25 mouse cellular contexts compared by ENCODE assay signal in genomic region chr10:61398125-61398524, GRCm38 (mm10). TPM values are rescaled to one million over a fixed set of nuclear protein-coding genes. Genes with fewer than 3 reads are reported as not detected.
DNase-seq lines count a peak whose midpoint lies in the region; ATAC-seq and TF ChIP-seq lines count a peak whose summit lies in the region.
"Had no signal": no experiment of that assay in that cellular context is flagged by ENCODE, and none has a peak within 500 bp of the region (broad histone marks: within the 10 kb centered on the region; RNA-seq: fewer than 3 reads in every experiment).

No protein-coding gene starts in this region.

- H3K9ac ChIP-seq in kidney, postnatal 0 days (ENCODE audit: low read depth, low read length) = 0 out of 2 replicates have a peak overlapping the region, but pooled peaks have one; percentile 35
- no peak overlapping the region for H3K9ac ChIP-seq in kidney, embryonic 16.5 days (replicated peaks; ENCODE audit: low read length)
- H3K9ac ChIP-seq: forebrain, embryonic 15.5 days; heart, embryonic 15.5 days; hindbrain, embryonic 15.5 days had no signal

- H3K9me3 ChIP-seq in kidney, postnatal 0 days (replicated peaks; ENCODE audit: low read length) = no peaks in the 10 kb centered on the region
- no peaks in the 10 kb centered on the region for H3K9me3 ChIP-seq in kidney, embryonic 16.5 days (ENCODE audit: low read length)
- H3K9me3 ChIP-seq in embryonic facial prominence, embryonic 10.5 days = no peaks in the 10 kb centered on the region
- H3K9me3 ChIP-seq: forebrain, embryonic 15.5 days; heart, embryonic 15.5 days; hindbrain, embryonic 15.5 days had no signal

- H3K4me1 ChIP-seq in kidney, postnatal 0 days (replicated peaks; ENCODE audit: insufficient read depth, low read length) = 0 out of 2 replicates have a peak, but pooled peaks cover 4% of the 10 kb centered on the region
- no peaks in the 10 kb centered on the region; the same call in 1 of the 2 replicates for H3K4me1 ChIP-seq in kidney, embryonic 16.5 days (ENCODE audit: insufficient read depth, low read length)
- H3K4me1 ChIP-seq in embryonic facial prominence, embryonic 10.5 days = peaks cover 10% of the 10 kb centered on the region
- H3K4me1 ChIP-seq: forebrain, embryonic 15.5 days had no signal

- H3K27me3 ChIP-seq in kidney, postnatal 0 days (ENCODE audit: insufficient read depth, low read length) = no peaks in the 10 kb centered on the region
- no peaks in the 10 kb centered on the region for H3K27me3 ChIP-seq in kidney, embryonic 16.5 days (ENCODE audit: insufficient read depth, low read length)
- H3K27me3 ChIP-seq in embryonic facial prominence, embryonic 10.5 days (replicated peaks; ENCODE audit: low read depth, poor library complexity, severe bottlenecking) = no peaks in the 10 kb centered on the region; the same call in 1 of the 2 replicates
- H3K27me3 ChIP-seq: forebrain, embryonic 15.5 days; hindbrain, embryonic 15.5 days had no signal

- 56% methylated on average over 3 of the region's 3 CpGs for WGBS in kidney, postnatal 0 days
- WGBS in kidney, embryonic 16.5 days = 51% methylated on average over 3 of the region's 3 CpGs
- WGBS in embryonic facial prominence, embryonic 10.5 days = 48% methylated on average over 3 of the region's 3 CpGs

- H3K4me3 ChIP-seq in gastrocnemius, adult 2 months = no peak overlapping the region
- H3K4me3 ChIP-seq in kidney, postnatal 0 days (replicated peaks; ENCODE audit: low read depth, low read length) = no peak overlapping the region
- no peak overlapping the region for H3K4me3 ChIP-seq in kidney, embryonic 16.5 days (ENCODE audit: low read length)
- no peak overlapping the region for H3K4me3 ChIP-seq in embryonic facial prominence, embryonic 10.5 days
- H3K4me3 ChIP-seq: forebrain, embryonic 15.5 days; heart, embryonic 15.5 days; hindbrain, embryonic 15.5 days had no signal

- H3K4me2 ChIP-seq in kidney, postnatal 0 days (ENCODE audit: low read length) = no peak overlapping the region
- H3K4me2 ChIP-seq in kidney, embryonic 16.5 days (replicated peaks; ENCODE audit: low read depth, low read length) = no peak overlapping the region
- H3K4me2 ChIP-seq: forebrain, embryonic 15.5 days; heart, embryonic 15.5 days; hindbrain, embryonic 15.5 days had no signal

- intact Hi-C loops in gastrocnemius, adult 2 months (cut with DNase I) = loop anchor here (2.0 kb wide), 1 partner anchor 35 kb away; no protein-coding TSS in a partner anchor
- intact Hi-C loops in gastrocnemius, postnatal 14 days (cut with DNase I; ENCODE audit: low total_unique reads) = no loop called here
- intact Hi-C loops in left cerebral cortex, postnatal 10 days (cut with DNase I) = loop anchor here (2.0 kb wide), 1 partner anchor 57 kb away; no protein-coding TSS in a partner anchor

- H3K36me3 ChIP-seq in kidney, postnatal 0 days (ENCODE audit: insufficient read depth, low read length) = no peaks in the 10 kb centered on the region
- no peaks in the 10 kb centered on the region for H3K36me3 ChIP-seq in kidney, embryonic 16.5 days (ENCODE audit: insufficient read depth, low read length)
- no peaks in the 10 kb centered on the region for H3K36me3 ChIP-seq in embryonic facial prominence, embryonic 10.5 days (replicated peaks)
- H3K36me3 ChIP-seq: forebrain, embryonic 15.5 days; heart, embryonic 15.5 days; hindbrain, embryonic 15.5 days had no signal

- ATAC-seq in kidney, postnatal 0 days (replicated peaks; ENCODE audit: low FRiP score, low read depth) = no peak
- no peak for ATAC-seq in kidney, embryonic 16.5 days (ENCODE audit: low FRiP score, low TSS enrichment)
- ATAC-seq: activated CD4-positive, CD25-positive, alpha-beta regulatory T cell, adult 4 months; CD4-positive, CD25-positive, alpha-beta regulatory T cell, adult 4 months; forebrain, embryonic 15.5 days; inflammation-experienced regulatory T-cells, adult 6 months; intestine, postnatal 0 days had no signal

- peak; percentile 5 for DNase-seq in gastrocnemius, adult 2 months
- DNase-seq in gastrocnemius, postnatal 14 days = no peak
- no peak for DNase-seq in kidney, postnatal 0 days (ENCODE audit: low spot score)
- no peak for DNase-seq in embryonic facial prominence, embryonic 10.5 days (ENCODE audit: low spot score)
- DNase-seq in testis, postnatal 10 days (ENCODE audit: low spot score) = no peak
- DNase-seq in left cerebral cortex, postnatal 10 days (ENCODE audit: extremely low spot score in 1 of 2, low spot score in 2 of 2) = no peak
- DNase-seq: adrenal gland, postnatal 14 days; B cell, adult 2 months; cerebellum, adult 18-20 months; cerebellum, adult 9-11 months; cerebellum, postnatal 36 days; gastrocnemius, postnatal 25 days; heart, postnatal 14 days had no signal

- no peak overlapping the region for H3K27ac ChIP-seq in gastrocnemius, adult 2 months
- H3K27ac ChIP-seq in kidney, postnatal 0 days = no peak overlapping the region
- no peak overlapping the region for H3K27ac ChIP-seq in kidney, embryonic 16.5 days (ENCODE audit: low read length)
- peak overlapping the region; percentile 37; the same call in 1 of the 2 replicates for H3K27ac ChIP-seq in embryonic facial prominence, embryonic 10.5 days (replicated peaks)
- H3K27ac ChIP-seq: forebrain, embryonic 15.5 days; heart, embryonic 15.5 days; hindbrain, embryonic 15.5 days had no signal

- no peak for TF ChIP-seq CTCF in gastrocnemius, adult 2 months (IDR thresholded peaks at IDR 0.05)
- no peak for TF ChIP-seq CTCF in kidney, postnatal 0 days (IDR thresholded peaks at IDR 0.05; ENCODE audit: low read depth)

RNA-seq across cellular contexts. Expression of gene Pald1, which starts 14.8 kb away (rescaled TPM):
- 1 to 10 TPM; 4.0 to 7.2 TPM for total RNA-seq in gastrocnemius, adult 2 months (2021)
- total RNA-seq in gastrocnemius, postnatal 14 days (2021) = 10 to 100 TPM; 15.2 to 17.7 TPM
- 20.2 and 24.8 TPM in 2 replicates for polyA plus RNA-seq in kidney, postnatal 0 days (2015; fragmentation: Nextera tagmentation; extraction: Ambion mirVana)
- 39.5 and 40.2 TPM in 2 replicates for polyA plus RNA-seq in kidney, embryonic 16.5 days (2015; fragmentation: Nextera tagmentation; extraction: Ambion mirVana)
- polyA plus RNA-seq in embryonic facial prominence, embryonic 10.5 days (2016; fragmentation: Nextera tagmentation; extraction: Ambion mirVana) = 29.9 and 35.3 TPM in 2 replicates
- total RNA-seq in left cerebral cortex, postnatal 10 days (2021) = 10 to 100 TPM; 17.6 to 18.8 TPM
- total RNA-seq: granulocyte monocyte progenitor cell, adult 5-6 weeks had no signal
- polyA plus RNA-seq: activated CD4-positive, CD25-positive, alpha-beta regulatory T cell, adult 4 months; CD4-positive, CD25-positive, alpha-beta regulatory T cell, adult 4 months had no signal

RNA-seq across cellular contexts. Expression of gene Nodal, which starts 19.6 kb away (rescaled TPM):
- under 1 TPM in 1 of 2 experiments, not detected in 1; 0.15 TPM for total RNA-seq in gastrocnemius, adult 2 months (2021)
- total RNA-seq in gastrocnemius, postnatal 14 days (2021) = under 1 TPM in 1 of 2 experiments, not detected in 1; 0.10 TPM
- 0.36 and 0.45 TPM in 2 replicates for polyA plus RNA-seq in kidney, postnatal 0 days (2015; fragmentation: Nextera tagmentation; extraction: Ambion mirVana)
- polyA plus RNA-seq in kidney, embryonic 16.5 days (2015; fragmentation: Nextera tagmentation; extraction: Ambion mirVana) = 0.40 and 0.67 TPM in 2 replicates
- polyA plus RNA-seq in embryonic facial prominence, embryonic 10.5 days (2016; fragmentation: Nextera tagmentation; extraction: Ambion mirVana) = 0.16 TPM in 1 of 2 replicates, not detected in the other
- total RNA-seq in left cerebral cortex, postnatal 10 days (2021) = under 1 TPM; 0.15 to 0.39 TPM
- total RNA-seq: adrenal gland, adult 18-20 months; adrenal gland, postnatal 14 days; gastrocnemius, postnatal 25 days; granulocyte monocyte progenitor cell, adult 5-6 weeks; MEL had no signal
- polyA plus RNA-seq: activated CD4-positive, CD25-positive, alpha-beta regulatory T cell, adult 4 months; CD4-positive, CD25-positive, alpha-beta regulatory T cell, adult 4 months; forebrain, embryonic 11.5 days had no signal

RNA-seq across cellular contexts. Expression of gene Eif4ebp2, which starts 54.3 kb away (rescaled TPM):
- total RNA-seq in gastrocnemius, adult 2 months (2021) = 100 to 1,000 TPM; 117 to 161 TPM
- total RNA-seq in gastrocnemius, postnatal 14 days (2021) = 10 to 100 TPM; 86.6 to 88.9 TPM
- 72.2 and 75.0 TPM in 2 replicates for polyA plus RNA-seq in kidney, postnatal 0 days (2015; fragmentation: Nextera tagmentation; extraction: Ambion mirVana)
- 57.4 and 71.4 TPM in 2 replicates for polyA plus RNA-seq in kidney, embryonic 16.5 days (2015; fragmentation: Nextera tagmentation; extraction: Ambion mirVana)
- 80.9 and 86.6 TPM in 2 replicates for polyA plus RNA-seq in embryonic facial prominence, embryonic 10.5 days (2016; fragmentation: Nextera tagmentation; extraction: Ambion mirVana)
- 10 to 100 TPM; 42.1 to 46.1 TPM for total RNA-seq in left cerebral cortex, postnatal 10 days (2021)
